Mouse (Mus musculus) megakaryocyte, adult 5-6 weeks (primary cell): ENCODE measurements around the gene Gm38393. TPM values are rescaled to one million over a fixed set of nuclear protein-coding genes. Genes with fewer than 3 reads are reported as not detected.

Source experiments
- ATAC-seq: 2 replicates; pipeline ENCODE4 v1.8.0; 2016; ENCODE audit warnings: mild to moderate bottlenecking, inconsistent platforms; ENCODE audit not compliant: poor library complexity, severe bottlenecking
- total RNA-seq, 2 experiments: library from RNA; stranded (forward) in 1 of 2; stranded (reverse) in 1 of 2; fragments of 153-499, 151-499 nt in 1 of 2; fragments of 221-1000, 200-1000 nt in 1 of 2; gene quantifications; 2 replicates each; pipeline versions ENCODE4 v1.2.3 to v1.2.4; 2015 to 2017

The Gm38393 gene
- total RNA-seq (2015) (not detected in 2 replicates), total RNA-seq (2017) (not detected in 2 replicates)

DNA sequence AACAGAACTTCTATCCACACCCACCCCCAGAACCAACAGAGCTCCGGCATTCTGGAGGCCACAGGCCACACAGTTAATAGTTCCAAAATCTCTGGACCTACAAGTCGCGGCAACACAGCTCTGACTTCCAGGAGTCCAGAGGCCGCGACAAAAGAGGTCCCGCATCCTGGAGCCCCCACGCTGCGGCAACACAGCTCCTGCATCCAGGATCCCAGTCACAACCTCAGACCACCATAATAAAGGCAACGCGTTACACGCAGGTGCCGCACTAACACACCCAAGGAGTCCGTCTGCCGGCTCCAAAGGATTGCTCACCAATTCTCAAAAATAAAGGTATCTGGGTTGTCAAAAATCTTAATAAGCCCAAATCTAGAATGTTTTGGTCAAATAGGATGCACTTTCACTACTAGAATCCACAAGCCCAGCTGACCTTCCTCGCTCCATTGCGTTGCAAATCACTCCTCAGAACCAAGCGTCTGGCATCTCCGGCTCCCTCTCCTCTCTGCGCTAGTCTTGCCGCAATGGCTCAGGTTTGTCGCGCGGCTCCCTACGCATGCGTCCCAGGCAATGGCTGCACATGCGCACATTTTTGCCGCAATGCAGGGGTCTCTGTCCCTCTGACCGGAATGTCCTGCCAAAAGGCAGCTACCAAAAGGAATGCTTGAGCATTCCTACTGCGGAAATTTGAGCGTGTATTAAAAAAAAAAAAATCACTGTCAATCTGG, at the start of gene Gm38393, which contains the start of gene Snurf:
Gm38393 (minus strand) TSS at position 459 of the 725 bp plus-strand sequence.
Snurf (minus strand) TSS at position 444 of the 725 bp plus-strand sequence.
- ATAC-seq = no peak

DNA sequence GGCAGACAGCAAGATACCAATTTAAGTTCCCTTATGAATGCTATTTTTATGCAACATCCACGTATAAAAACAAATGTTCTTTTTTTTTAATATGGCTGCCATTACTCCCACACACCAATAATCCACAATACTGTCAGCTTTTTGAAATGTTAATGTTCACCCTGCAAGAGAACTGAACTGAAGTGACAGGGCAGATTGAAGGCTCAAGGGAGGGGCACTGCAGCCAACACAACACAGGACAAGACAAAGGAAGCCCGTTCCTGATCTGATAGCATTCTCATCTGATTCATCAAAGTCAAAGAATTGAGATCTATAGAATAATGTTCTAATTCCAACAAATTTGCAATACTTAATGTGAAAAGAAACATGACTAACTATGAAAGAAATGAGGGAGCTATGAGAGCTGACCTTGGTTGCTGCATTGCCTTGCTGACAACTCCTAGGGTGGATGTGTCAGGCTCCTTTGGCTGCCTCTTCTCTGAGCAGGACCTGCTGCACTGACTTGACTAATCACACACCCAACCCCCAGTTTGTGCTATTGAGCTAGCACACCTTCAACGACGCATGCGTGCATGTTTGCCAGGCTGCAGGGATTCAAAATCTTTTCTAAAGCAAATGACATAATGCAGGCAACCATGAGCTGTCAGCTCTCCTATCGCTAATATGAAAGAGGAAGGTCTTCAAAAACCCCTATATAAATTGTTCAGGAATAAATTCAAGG, 42.8 kb upstream of the Gm38393 start:
- ATAC-seq = no peak

DNA sequence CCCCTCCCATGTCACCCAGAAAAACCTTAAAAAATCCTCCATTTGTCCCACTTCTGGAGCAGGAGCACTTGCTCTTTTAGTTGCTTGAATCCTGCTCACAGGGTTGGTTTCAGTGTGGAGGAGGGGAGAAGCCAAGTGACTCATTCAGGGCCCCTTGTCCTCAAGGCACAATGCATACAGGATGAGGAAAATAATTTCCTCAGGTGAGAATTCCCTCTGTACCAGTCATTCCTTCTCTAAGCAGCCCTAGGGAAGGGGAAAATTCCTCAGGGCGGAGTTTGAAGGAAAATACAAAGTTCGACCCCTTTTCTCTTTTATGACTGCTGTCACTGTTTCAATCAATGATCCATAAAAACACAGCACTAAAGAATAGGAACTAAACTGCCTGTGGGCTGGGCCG, 8.3 kb upstream of the Gm38393 start:
- ATAC-seq = no peak

DNA sequence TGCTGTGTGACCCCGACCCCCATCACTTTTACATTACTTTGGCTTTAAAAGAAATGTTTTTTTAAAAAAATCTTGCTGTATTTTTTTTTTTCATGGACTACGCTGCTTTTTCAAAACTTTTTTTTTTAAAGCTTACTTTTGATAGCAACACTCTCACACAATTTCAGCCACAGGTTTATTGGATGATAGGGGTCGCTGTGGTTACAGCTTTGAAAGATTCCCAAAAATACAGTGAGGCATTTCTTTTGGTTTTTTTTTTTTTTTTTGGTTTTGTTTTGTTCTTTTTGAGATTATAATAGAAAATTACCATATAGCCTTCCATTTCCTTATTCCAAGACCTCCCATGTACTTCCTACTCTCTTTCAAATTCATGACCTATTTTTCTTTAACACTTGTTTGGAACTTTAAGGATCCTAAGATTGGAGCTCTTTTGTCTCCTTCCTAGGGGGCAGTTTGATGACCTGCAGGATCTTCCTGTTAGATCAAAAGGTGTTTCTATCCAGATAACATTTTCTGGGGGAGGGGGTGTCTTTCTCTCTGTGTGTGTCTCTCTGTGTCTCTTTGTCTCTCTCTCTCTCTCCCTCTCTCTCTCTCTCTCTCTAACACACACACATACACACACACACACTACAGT, 3.0 kb upstream of the Gm38393 start:
- ATAC-seq = no peak

DNA sequence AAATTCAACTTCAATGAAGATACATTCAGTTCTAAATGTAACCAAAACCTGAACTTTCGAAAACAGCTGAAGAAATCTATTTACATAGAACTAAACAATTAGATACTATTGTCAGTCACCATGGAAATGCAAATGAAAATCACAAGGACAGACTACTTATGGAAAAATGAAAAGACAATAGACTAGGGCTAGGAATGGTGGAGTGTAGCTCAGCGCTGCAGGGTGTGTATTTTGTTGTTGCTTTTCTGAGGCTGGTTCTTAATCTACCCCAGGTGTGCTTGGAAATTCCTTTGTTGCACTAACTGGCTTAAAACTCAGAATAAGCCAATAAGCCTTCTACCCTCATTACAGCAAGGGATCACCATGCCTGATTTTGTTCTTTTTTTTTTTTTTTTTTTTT, 1.4 kb upstream of the Gm38393 start:
- no peak for ATAC-seq

DNA sequence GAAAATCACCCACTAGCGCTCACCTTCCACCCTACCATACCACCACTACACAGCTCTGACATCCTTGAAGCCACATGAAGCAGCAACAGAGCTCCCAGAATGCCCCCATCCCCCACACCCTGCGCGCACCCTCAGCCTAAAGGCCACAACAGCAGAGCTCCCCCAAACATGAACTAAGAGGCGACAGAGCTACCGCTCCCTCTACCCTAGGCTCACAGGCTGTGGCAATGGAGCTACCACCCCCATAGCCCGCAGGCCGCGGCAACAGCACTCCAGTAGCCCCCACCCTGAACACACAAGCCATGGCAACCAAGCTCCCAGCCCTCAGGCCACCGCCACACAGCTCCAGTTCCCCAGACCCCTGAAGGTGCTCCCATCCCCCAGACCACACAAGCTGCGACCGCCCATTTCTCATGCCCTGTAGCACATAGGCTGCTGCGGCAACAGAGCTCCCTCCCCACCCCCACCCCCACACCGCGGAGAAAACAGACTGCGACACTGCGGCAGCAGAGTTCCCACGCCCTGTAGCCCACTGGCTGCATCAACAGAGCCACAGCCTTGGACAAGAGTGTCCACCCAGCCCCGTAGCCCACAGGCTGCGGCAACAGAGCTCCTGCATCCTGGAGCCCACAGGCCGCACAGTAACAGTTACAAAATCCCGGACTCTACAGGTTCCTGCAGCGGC, 801 bp downstream of the Gm38393 start:
- ATAC-seq = no peak

DNA sequence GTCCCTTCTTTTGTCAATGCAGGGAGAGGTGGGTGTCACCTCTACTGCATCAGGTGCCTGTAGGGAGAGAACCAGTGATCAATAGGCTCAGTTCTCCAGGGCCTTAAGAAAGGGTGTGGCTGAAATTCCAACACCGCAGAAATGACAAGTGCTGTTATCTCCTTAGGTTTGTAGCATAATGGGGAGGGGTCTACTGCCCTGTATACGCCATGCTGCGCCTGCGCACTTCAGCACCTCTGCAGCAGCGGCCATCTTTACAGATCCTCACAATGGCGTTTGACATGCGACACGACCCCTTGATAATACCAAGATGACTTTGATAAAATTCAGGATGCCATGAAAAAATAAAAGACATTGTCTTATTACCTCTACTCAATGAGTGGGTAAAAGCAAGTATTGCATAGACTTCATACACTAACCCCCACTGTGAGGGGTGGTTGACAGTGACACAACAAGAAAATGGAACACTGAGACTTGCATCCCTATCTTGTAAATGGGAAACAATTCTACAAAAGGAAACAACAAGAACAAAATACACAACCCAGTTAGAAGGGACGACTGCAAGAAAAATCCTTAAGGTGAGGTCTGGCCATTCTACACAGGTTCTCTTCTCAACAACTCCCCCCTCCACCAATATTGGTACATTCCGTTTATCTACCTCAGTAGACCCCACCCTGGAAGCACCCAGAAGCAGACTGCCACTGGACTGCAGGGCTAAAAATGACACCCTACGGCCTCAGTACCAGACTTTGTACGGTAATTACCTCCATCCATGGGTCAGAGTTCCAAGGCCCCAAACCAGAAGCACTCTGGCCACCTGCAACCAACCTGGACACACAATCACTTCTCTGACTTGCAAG, 1.6 kb downstream of the Gm38393 start:
- no peak for ATAC-seq

DNA sequence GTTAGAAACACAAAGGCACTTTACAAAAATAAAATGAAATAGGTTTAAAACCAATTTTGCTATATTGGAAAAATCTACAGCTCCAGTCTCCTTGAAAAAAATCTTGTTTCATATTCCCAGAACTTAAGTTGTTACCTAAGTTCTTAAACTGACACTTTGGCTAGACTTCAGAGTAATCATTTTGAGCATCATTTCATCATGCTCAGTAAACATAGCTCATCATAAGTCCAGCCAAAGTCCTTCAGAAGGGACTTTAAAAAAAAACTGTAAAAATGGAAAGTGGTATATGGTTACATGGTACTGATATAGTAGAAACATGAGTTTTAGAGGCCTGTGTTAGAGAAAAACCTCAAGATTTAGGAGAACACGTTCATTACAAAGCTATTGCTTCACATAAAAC, 26.2 kb downstream of the Gm38393 start:
- no peak for ATAC-seq

Other genes with a start within 250 kb of the Gm38393 start
- not detected in 2 replicates for gene Snurf, start within 50 bp of the Gm38393 start, total RNA-seq (2015)
- gene Snurf, start within 50 bp of the Gm38393 start, total RNA-seq (2017) = not detected in 2 replicates
- gene Snrpn, start 135.2 kb upstream of the Gm38393 start, total RNA-seq (2015) = not detected in 2 replicates
- gene Snrpn, start 135.2 kb upstream of the Gm38393 start, total RNA-seq (2017) = not detected in 2 replicates